Mouse (Mus musculus) forebrain, embryonic 12.5 days (tissue): ENCODE results near the gene Pgbd5. TPM values are rescaled to one million over a fixed set of nuclear protein-coding genes. Genes with fewer than 3 reads are reported as not detected.

Source experiments
- ATAC-seq: fragments of 200-750 bp; cut with Nextera tagmentation; 2 replicates; pipeline ENCODE4 v1.8.0; 2017; ENCODE audit warnings: moderate TSS enrichment; ENCODE audit not compliant: low FRiP score
- H3K27ac ChIP-seq: fragments of 300-500 bp; sonication (generic); 2 replicates; pipeline ENCODE4 v1.5.1; 2016; ENCODE audit warnings: mild to moderate bottlenecking
- H3K27me3 ChIP-seq: fragments of 300-500 bp; sonication (generic); 2 replicates; pipeline ENCODE4 v1.6.1; 2016; ENCODE audit warnings: mild to moderate bottlenecking
- H3K36me3 ChIP-seq: fragments of 300-500 bp; sonication (generic); replicated peaks from 2 replicates; pipeline ENCODE4 v1.6.1; 2016; ENCODE audit warnings: mild to moderate bottlenecking
- H3K4me1 ChIP-seq: fragments of 300-500 bp; sonication (generic); 2 replicates; pipeline ENCODE4 v1.6.1; 2016
- H3K4me2 ChIP-seq: fragments of 300-500 bp; sonication (generic); 2 replicates; pipeline ENCODE4 v1.6.1; 2016; ENCODE audit warnings: mild to moderate bottlenecking, moderate library complexity
- H3K4me3 ChIP-seq: fragments of 300-500 bp; sonication (generic); replicated peaks from 2 replicates; pipeline ENCODE4 v1.5.1; 2016; ENCODE audit warnings: mild to moderate bottlenecking
- H3K9ac ChIP-seq: fragments of 300-500 bp; sonication (generic); 2 replicates; pipeline ENCODE4 v1.6.1; 2016; ENCODE audit warnings: mild to moderate bottlenecking
- H3K9me3 ChIP-seq: fragments of 300-500 bp; sonication (generic); 2 replicates; pipeline ENCODE4 v1.6.1; 2016
- WGBS: fragments of 180-500 bp; shearing (Covaris S2); methylation state at CpG from one replicate; pipeline ENCODE4 v1.1.7; 2016; 5-methylcytosine and 5-hydroxymethylcytosine counted together
- polyA plus RNA-seq: library from polyadenylated mRNA; unstranded; fragments of >200 nt; fragmentation: Nextera tagmentation; extraction: Ambion mirVana; gene quantifications from 2 replicates; pipeline ENCODE4 v1.2.1, GENCODE M21; 2016

Gene Pgbd5
- polyA plus RNA-seq, 1 experiment from 2014 or later: 4.5 TPM

- Histone ChIP-seq H3K4me2 (no peak overlapping the region), H3K36me3 (no peaks in the 10 kb centered on the region), H3K4me1 (peaks cover 5% of the 10 kb centered on the region), H3K27me3 (no peaks in the 10 kb centered on the region; the same call in 1 of the 2 replicates), H3K4me3 (no peak overlapping the region), H3K9me3 (no peaks in the 10 kb centered on the region), H3K27ac (no peak overlapping the region), H3K9ac (no peak overlapping the region)
- ATAC-seq: no peak
- 46% methylated on average over 12 of the region's 12 CpGs for WGBS
Observed at GRCm38 (mm10) chr8:124459627-124460026, 20.2 kb upstream of the Pgbd5 start.

DNA sequence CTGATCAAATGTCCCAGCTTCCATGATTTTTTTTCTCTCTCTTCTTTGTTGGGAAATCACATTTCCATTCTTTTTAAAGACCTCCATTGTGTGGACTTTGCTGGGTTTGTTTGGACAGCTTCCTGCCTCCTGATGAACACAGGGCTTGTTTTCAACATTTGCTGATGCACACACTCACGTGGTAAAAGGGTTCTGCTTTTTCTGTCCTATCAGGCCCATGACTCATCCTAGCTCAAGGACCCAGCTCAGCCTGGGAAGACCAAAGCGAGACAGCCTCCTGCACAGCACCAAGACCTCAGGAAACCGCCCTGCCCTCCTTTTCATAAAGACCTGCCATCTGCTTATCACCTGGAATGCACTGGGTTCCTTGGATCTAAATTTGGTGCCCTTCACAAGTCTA is 15.9 kb upstream of the Pgbd5 start:
- Histone ChIP-seq H3K9ac (no peak overlapping the region), H3K27me3 (no peaks in the 10 kb centered on the region), H3K4me1 (no peaks in the 10 kb centered on the region), H3K4me2 (no peak overlapping the region), H3K27ac (no peak overlapping the region), H3K9me3 (no peaks in the 10 kb centered on the region), H3K36me3 (no peaks in the 10 kb centered on the region), H3K4me3 (no peak overlapping the region)
- WGBS: 54% methylated on average over 3 of the region's 3 CpGs
- no peak for ATAC-seq

DNA sequence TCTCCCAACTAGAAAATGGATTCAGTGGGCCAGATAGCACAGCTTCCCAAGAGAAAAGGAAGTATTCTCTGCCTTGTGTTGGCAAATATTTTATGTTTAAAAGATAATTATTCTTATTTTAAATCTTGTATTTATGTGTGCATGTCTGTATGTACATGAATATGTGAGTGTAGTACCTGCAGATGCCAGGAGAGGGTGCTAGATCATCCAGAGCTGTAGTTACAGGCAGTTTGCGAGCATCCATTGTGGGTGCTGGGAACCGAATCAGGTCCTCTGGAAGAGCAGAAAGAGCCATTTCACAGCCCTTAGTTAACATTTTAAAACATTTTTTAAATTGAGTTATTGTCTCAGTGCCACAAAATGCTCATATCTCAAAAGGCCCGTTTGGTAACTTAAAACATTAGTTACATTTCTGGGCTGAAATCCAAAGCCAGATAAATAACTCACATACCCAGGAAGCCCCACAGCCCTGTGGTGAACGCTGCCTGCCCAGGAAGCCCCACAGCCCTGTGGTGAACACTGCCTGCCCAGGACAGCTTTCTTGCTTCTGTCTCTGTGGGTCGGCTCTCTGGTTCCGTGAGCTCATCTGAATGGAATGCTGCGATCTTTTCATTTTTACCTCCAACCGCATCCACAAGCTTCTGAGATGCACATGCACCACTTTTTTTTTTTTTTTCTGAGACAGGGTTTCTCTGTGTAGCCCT is 10.9 kb upstream of the Pgbd5 start:
- Histone ChIP-seq H3K4me3 (no peak overlapping the region), H3K27me3 (no peaks in the 10 kb centered on the region), H3K36me3 (no peaks in the 10 kb centered on the region), H3K4me1 (peaks cover 5% of the 10 kb centered on the region), H3K4me2 (no peak overlapping the region), H3K9ac (no peak overlapping the region), H3K9me3 (no peaks in the 10 kb centered on the region), H3K27ac (no peak overlapping the region)
- 87% methylated on average over 8 of the region's 8 CpGs for WGBS
- ATAC-seq: no peak

- no peak overlapping the region for H3K4me3 ChIP-seq
- H3K27ac ChIP-seq: 0 out of 2 replicates have a peak overlapping the region, but pooled peaks have one; percentile 13
- H3K27me3 ChIP-seq: no peaks in the 10 kb centered on the region
- H3K4me2 ChIP-seq: no peak overlapping the region
- peaks cover 5% of the 10 kb centered on the region for H3K4me1 ChIP-seq
- ATAC-seq: 0 out of 2 replicates have a peak, but pooled peaks have one; percentile 46
- H3K9ac ChIP-seq: no peak overlapping the region
- no peaks in the 10 kb centered on the region for H3K9me3 ChIP-seq
- WGBS: 37% methylated on average over 10 of the region's 10 CpGs
- H3K36me3 ChIP-seq: no peaks in the 10 kb centered on the region
Observed at GRCm38 (mm10) chr8:124448962-124449670, 9.7 kb upstream of the Pgbd5 start.

DNA sequence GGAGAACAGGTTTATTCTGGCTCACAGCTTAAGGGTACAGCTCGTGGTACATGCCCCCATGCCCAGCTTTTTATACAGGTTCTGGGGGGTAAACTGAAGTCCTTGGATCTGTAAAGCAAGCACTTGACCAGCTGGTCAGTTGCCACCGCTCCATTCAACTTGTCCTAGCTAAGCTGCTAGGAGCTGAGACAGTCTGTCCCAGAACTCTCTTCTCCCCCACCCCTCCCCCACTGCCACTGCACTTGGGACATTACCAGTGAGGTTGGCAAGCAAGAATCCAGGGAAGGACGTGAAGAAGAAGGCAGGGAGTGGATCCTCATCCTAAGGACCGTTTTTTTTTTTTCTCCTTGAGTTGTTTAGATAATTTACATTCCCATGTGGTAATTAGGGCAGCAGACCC is 2.7 kb downstream of the Pgbd5 start:
- WGBS: 15% methylated on average over 4 of the region's 4 CpGs
- Histone ChIP-seq H3K9me3 (no peaks in the 10 kb centered on the region), H3K27ac (no peak overlapping the region), H3K9ac (no peak overlapping the region), H3K4me1 (peaks cover 27% of the 10 kb centered on the region), H3K4me2 (no peak overlapping the region), H3K27me3 (peaks cover 31% of the 10 kb centered on the region), H3K36me3 (no peaks in the 10 kb centered on the region), H3K4me3 (no peak overlapping the region)
- no peak for ATAC-seq

- no peaks in the 10 kb centered on the region for H3K36me3 ChIP-seq
- WGBS: 66% methylated on average over 10 of the region's 10 CpGs
Observed at GRCm38 (mm10) chr8:124435707-124436243, 3.7 kb downstream of the Pgbd5 start.

DNA sequence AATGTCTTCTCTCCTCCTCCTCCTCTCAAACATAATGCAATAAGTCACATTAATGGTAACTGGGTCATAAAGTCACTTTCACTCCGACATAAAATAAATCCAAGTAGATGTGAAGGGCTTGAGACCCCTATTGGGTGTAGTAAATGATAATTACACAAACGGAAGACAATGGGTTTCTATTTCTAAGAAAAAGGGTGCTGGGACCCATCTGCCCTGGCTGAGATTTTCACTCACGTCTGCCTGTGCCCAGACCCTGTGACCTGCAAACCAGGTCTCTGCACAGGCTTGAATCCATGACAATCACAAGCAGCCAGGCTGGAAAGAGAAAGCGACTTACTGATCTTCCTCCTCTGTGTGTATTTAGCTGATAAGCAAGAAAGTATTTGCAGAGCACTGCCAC is 4.3 kb downstream of the Pgbd5 start:
- ATAC-seq: no peak
- Histone ChIP-seq H3K9me3 (no peaks in the 10 kb centered on the region), H3K36me3 (no peaks in the 10 kb centered on the region), H3K27me3 (peaks cover 31% of the 10 kb centered on the region), H3K4me3 (no peak overlapping the region), H3K9ac (no peak overlapping the region), H3K4me2 (peak overlapping the region; percentile 93), H3K27ac (0 out of 2 replicates have a peak overlapping the region, but pooled peaks have one; percentile 32), H3K4me1 (peaks cover 40% of the 10 kb centered on the region)
- 57% methylated on average over 4 of the region's 4 CpGs for WGBS

More at GRCm38 (mm10) chr8:124435707-124436243, 3.7 kb downstream of the Pgbd5 start:
- Histone ChIP-seq H3K4me3 (no peak overlapping the region), H3K4me2 (no peak overlapping the region), H3K4me1 (peaks cover 37% of the 10 kb centered on the region), H3K27me3 (peaks cover 31% of the 10 kb centered on the region), H3K27ac (no peak overlapping the region), H3K9ac (no peak overlapping the region), H3K9me3 (no peaks in the 10 kb centered on the region)
- no peak for ATAC-seq

- Histone ChIP-seq H3K4me1 (peaks cover 45% of the 10 kb centered on the region), H3K9me3 (no peaks in the 10 kb centered on the region), H3K27ac (0 out of 2 replicates have a peak overlapping the region, but pooled peaks have one; percentile 32), H3K27me3 (peaks cover 31% of the 10 kb centered on the region), H3K9ac (peak overlapping the region; percentile 76), H3K4me3 (peak overlapping the region; percentile 69), H3K36me3 (no peaks in the 10 kb centered on the region), H3K4me2 (peak overlapping the region; percentile 93)
- 1% methylated on average over 76 of the region's 101 CpGs for WGBS
- peak; percentile 98 for ATAC-seq
Observed at GRCm38 (mm10) chr8:124434126-124434790, 5.2 kb downstream of the Pgbd5 start.

- H3K9ac ChIP-seq: peak overlapping the region; percentile 76
- no peaks in the 10 kb centered on the region for H3K9me3 ChIP-seq
- peak overlapping the region; percentile 93 for H3K4me2 ChIP-seq
- peak; percentile 1; the same call in 1 of the 2 replicates for ATAC-seq
- H3K27ac ChIP-seq: no peak overlapping the region
- H3K4me3 ChIP-seq: peak overlapping the region; percentile 69
- peaks cover 48% of the 10 kb centered on the region for H3K4me1 ChIP-seq
- H3K27me3 ChIP-seq: peaks cover 31% of the 10 kb centered on the region
- WGBS: under 1% methylated on average over 56 of the region's 56 CpGs
- no peaks in the 10 kb centered on the region for H3K36me3 ChIP-seq
Observed at GRCm38 (mm10) chr8:124433451-124434125, 5.9 kb downstream of the Pgbd5 start.

GRCm38 (mm10) chr8:124430881-124431280 is 8.6 kb downstream of the Pgbd5 start:
- ATAC-seq: no peak

DNA sequence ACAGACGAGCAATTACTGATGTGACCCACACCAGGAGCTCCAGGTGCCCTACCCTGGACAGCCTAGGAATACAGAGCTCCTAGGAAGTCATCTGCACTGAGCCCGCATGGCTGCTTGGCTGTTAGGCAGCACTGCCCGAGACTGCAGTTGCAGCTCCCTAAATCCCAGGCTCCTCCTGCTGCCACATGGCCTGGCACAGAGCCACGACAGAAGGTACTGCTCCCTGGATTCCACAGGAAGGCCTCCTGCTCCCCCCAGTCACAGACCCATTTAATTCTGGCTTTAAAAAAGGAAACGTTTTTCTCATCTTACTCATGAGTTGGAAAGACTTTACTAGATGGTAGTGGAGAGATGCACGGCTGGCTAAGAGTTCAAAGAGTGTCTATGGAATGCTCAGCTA is 10.0 kb downstream of the Pgbd5 start:
- Histone ChIP-seq H3K4me2 (no peak overlapping the region; the same call in 1 of the 2 replicates), H3K36me3 (no peaks in the 10 kb centered on the region), H3K4me3 (no peak overlapping the region), H3K9me3 (no peaks in the 10 kb centered on the region), H3K4me1 (peaks cover 36% of the 10 kb centered on the region), H3K27me3 (peaks cover 20% of the 10 kb centered on the region), H3K27ac (0 out of 2 replicates have a peak overlapping the region, but pooled peaks have one; percentile 25), H3K9ac (no peak overlapping the region)
- no peak for ATAC-seq
- 60% methylated on average over 6 of the region's 6 CpGs for WGBS

More at GRCm38 (mm10) chr8:124430881-124431280, 8.6 kb downstream of the Pgbd5 start:
- peaks cover 28% of the 10 kb centered on the region for H3K27me3 ChIP-seq
- no peak overlapping the region for H3K9ac ChIP-seq
- no peak overlapping the region for H3K4me3 ChIP-seq
- 65% methylated on average over 6 of the region's 6 CpGs for WGBS
- no peaks in the 10 kb centered on the region for H3K36me3 ChIP-seq
- H3K4me2 ChIP-seq: peak overlapping the region; percentile 21
- H3K4me1 ChIP-seq: peaks cover 38% of the 10 kb centered on the region
- H3K9me3 ChIP-seq: no peaks in the 10 kb centered on the region
- 0 out of 2 replicates have a peak overlapping the region, but pooled peaks have one; percentile 36 for H3K27ac ChIP-seq
